Mouse (Mus musculus) C2C12 (cell line): Measurements from ENCODE around the gene Dnaja1. TPM values are rescaled to one million over a fixed set of nuclear protein-coding genes. Genes with fewer than 3 reads are reported as not detected.

Source experiments
- H3K27me3 ChIP-seq: one replicate; pipeline ENCODE4 v1.6.1; 2011; ENCODE audit not compliant: control insufficient read depth, insufficient read depth, insufficient read length
- H3K36me3 ChIP-seq: one replicate; pipeline ENCODE4 v1.6.1; 2011; ENCODE audit not compliant: control insufficient read depth, insufficient read depth
- H3K4me3 ChIP-seq: one replicate; pipeline ENCODE4 v1.5.1; 2011; ENCODE audit warnings: mild to moderate bottlenecking, control low read depth; ENCODE audit not compliant: poor library complexity, insufficient read depth, severe bottlenecking
- H3K79me2 ChIP-seq: one replicate; pipeline ENCODE4 v1.6.1; 2011; ENCODE audit not compliant: control insufficient read depth, insufficient read depth
- H3K79me3 ChIP-seq: one replicate; pipeline ENCODE4 v1.6.1; 2011; ENCODE audit warnings: low read depth, control low read depth
- H3ac ChIP-seq: one replicate; pipeline ENCODE3; 2011; ENCODE audit warnings: low read depth; ENCODE audit not compliant: control insufficient read depth, insufficient read length
- CEBPB ChIP-seq: IDR thresholded peaks from one replicate; pipeline ENCODE4 v1.6.1; 2011; ENCODE audit warnings: low read depth, mild to moderate bottlenecking, control low read depth, moderate library complexity
- CTCF ChIP-seq: IDR thresholded peaks from one replicate; pipeline ENCODE4 v1.5.1; 2011; ENCODE audit not compliant: control insufficient read depth, insufficient read depth, insufficient read length
- FOSL1 ChIP-seq: IDR thresholded peaks from one replicate; pipeline ENCODE4 v1.8.0; 2011; ENCODE audit warnings: mild to moderate bottlenecking, low read length; ENCODE audit not compliant: poor library complexity, insufficient read depth, severe bottlenecking
- MAX ChIP-seq: IDR thresholded peaks from one replicate; pipeline ENCODE4 v1.6.1; 2011; ENCODE audit warnings: mild to moderate bottlenecking, control low read depth
- MYOD1 ChIP-seq: IDR thresholded peaks from one replicate; pipeline ENCODE4 v1.6.1; 2011; ENCODE audit warnings: low read depth; ENCODE audit not compliant: control insufficient read depth, insufficient read length
- MYOG ChIP-seq: IDR thresholded peaks from one replicate; pipeline ENCODE4 v1.6.1; 2011; ENCODE audit not compliant: control insufficient read depth, insufficient read length; ENCODE audit errors: extremely low read depth
- USF1 ChIP-seq: IDR thresholded peaks from one replicate; pipeline ENCODE4 v1.6.1; 2011; ENCODE audit warnings: low read depth, mild to moderate bottlenecking, control low read depth, moderate library complexity
- microRNA-seq: library from miRNA; unstranded; fragments of <30 nt; microRNA quantifications from one replicate; pipeline ENCODE4, GENCODE M21; 2019; ENCODE audit warnings: borderline microRNAs expressed
- polyA plus RNA-seq: library from polyadenylated mRNA; unstranded; fragments of >200 nt; fragmentation: generic; extraction: Trizol; gene quantifications from one replicate; pipeline ENCODE4 v1.2.1, GENCODE M21; 2012; ENCODE audit warnings: missing spikeins

The Dnaja1 gene
- polyA plus RNA-seq, 1 experiment, result 106 TPM

GRCm38 (mm10) chr4:40781143-40781542 is 59.2 kb downstream of the Dnaja1 start:
- no peak for TF ChIP-seq CTCF
- TF ChIP-seq MYOD1, result peak; percentile 3
- Histone ChIP-seq H3ac (no peak overlapping the region), H3K79me2 (no peaks in the 10 kb centered on the region), H3K36me3 (no peaks in the 10 kb centered on the region), H3K27me3 (no peaks in the 10 kb centered on the region), H3K79me3 (no peaks in the 10 kb centered on the region), H3K4me3 (no peak overlapping the region)

- no peaks in the 10 kb centered on the region for H3K79me3 ChIP-seq
- H3ac ChIP-seq, result peak overlapping the region; percentile 40
- H3K36me3 ChIP-seq, result no peaks in the 10 kb centered on the region
- no peaks in the 10 kb centered on the region for H3K27me3 ChIP-seq
- no peaks in the 10 kb centered on the region for H3K79me2 ChIP-seq
- TF ChIP-seq CEBPB (peak; percentile 74), MYOD1 (no peak), USF1 (peak; percentile 91), CTCF (no peak), MAX (peak; percentile 93), FOSL1 (peak; percentile 88), MYOG (no peak)
- H3K4me3 ChIP-seq, result no peak overlapping the region
Measured at GRCm38 (mm10) chr4:40781797-40782495, 60.0 kb downstream of the Dnaja1 start.

GRCm38 (mm10) chr4:40783049-40783448 is 61.1 kb downstream of the Dnaja1 start:
- Histone ChIP-seq H3K79me2 (no peaks in the 10 kb centered on the region), H3K36me3 (no peaks in the 10 kb centered on the region), H3K79me3 (no peaks in the 10 kb centered on the region), H3ac (no peak overlapping the region), H3K4me3 (no peak overlapping the region), H3K27me3 (no peaks in the 10 kb centered on the region)
- TF ChIP-seq CEBPB (no peak), USF1 (no peak), MAX (no peak), CTCF (no peak)

GRCm38 (mm10) chr4:40784556-40785169 is 62.7 kb downstream of the Dnaja1 start:
- TF ChIP-seq USF1, result no peak
- TF ChIP-seq MYOD1, result no peak
- no peak for TF ChIP-seq CEBPB
- no peak for TF ChIP-seq FOSL1
- no peak for TF ChIP-seq CTCF
- TF ChIP-seq MAX, result no peak
- no peak for TF ChIP-seq MYOG
- H3K36me3 ChIP-seq, result no peaks in the 10 kb centered on the region
- no peaks in the 10 kb centered on the region for H3K79me2 ChIP-seq
- no peak overlapping the region for H3ac ChIP-seq
- H3K79me3 ChIP-seq, result no peaks in the 10 kb centered on the region
- no peak overlapping the region for H3K4me3 ChIP-seq
- H3K27me3 ChIP-seq, result no peaks in the 10 kb centered on the region

GRCm38 (mm10) chr4:40785620-40786166 is 63.7 kb downstream of the Dnaja1 start:
- H3K27me3 ChIP-seq, result no peaks in the 10 kb centered on the region
- no peaks in the 10 kb centered on the region for H3K79me3 ChIP-seq
- TF ChIP-seq USF1 (no peak), MYOD1 (no peak), FOSL1 (no peak), MAX (no peak), CEBPB (no peak), MYOG (no peak), CTCF (no peak)
- H3K36me3 ChIP-seq, result no peaks in the 10 kb centered on the region
- H3ac ChIP-seq, result no peak overlapping the region
- H3K79me2 ChIP-seq, result no peaks in the 10 kb centered on the region
- H3K4me3 ChIP-seq, result no peak overlapping the region

- no peaks in the 10 kb centered on the region for H3K79me2 ChIP-seq
- no peaks in the 10 kb centered on the region for H3K27me3 ChIP-seq
- no peaks in the 10 kb centered on the region for H3K79me3 ChIP-seq
- H3K36me3 ChIP-seq, result no peaks in the 10 kb centered on the region
- TF ChIP-seq MYOD1 (no peak), MYOG (no peak), FOSL1 (no peak), MAX (no peak), USF1 (no peak), CTCF (no peak), CEBPB (no peak)
- H3ac ChIP-seq, result no peak overlapping the region
- no peak overlapping the region for H3K4me3 ChIP-seq
Measured at GRCm38 (mm10) chr4:40786578-40786977, 64.6 kb downstream of the Dnaja1 start.

Small RNAs within 50 kb of the gene (microRNA-seq; reads per million reads assigned to microRNA genes)
- not detected for gene Mir207

Other genes starting within 250 kb of the Dnaja1 start
- gene Tmem215, start 250.0 kb upstream of the Dnaja1 start, polyA plus RNA-seq, result not detected
- gene Aptx, start 19.0 kb upstream of the Dnaja1 start, polyA plus RNA-seq, result 13.9 TPM
- gene Smu1, start 35.8 kb downstream of the Dnaja1 start, polyA plus RNA-seq, result 81.4 TPM
- gene B4galt1, start 131.9 kb downstream of the Dnaja1 start, polyA plus RNA-seq, result 42.2 TPM
- not detected for gene Spink4, start 197.9 kb downstream of the Dnaja1 start, polyA plus RNA-seq
- gene Bag1, start 226.1 kb downstream of the Dnaja1 start, polyA plus RNA-seq, result 170 TPM
- 48.8 TPM for gene Chmp5, start 226.3 kb downstream of the Dnaja1 start, polyA plus RNA-seq
- 29.0 TPM for gene Nfx1, start 248.8 kb downstream of the Dnaja1 start, polyA plus RNA-seq